26 mouse cellular contexts compared by ENCODE assay signal in genomic region chr10:83169554-83169953, GRCm38 (mm10).
"Had no signal": no experiment of that assay in that cellular context is flagged by ENCODE, and none has a peak within 500 bp of the region (broad histone marks: within the 10 kb centered on the region; RNA-seq: fewer than 3 reads in every experiment).

No protein-coding gene starts in this region.

- H3K36me3 ChIP-seq: limb, embryonic 10.5 days; limb, embryonic 12.5 days; limb, embryonic 13.5 days; limb, embryonic 15.5 days; liver, embryonic 12.5 days; liver, embryonic 13.5 days; liver, embryonic 15.5 days; lung, embryonic 15.5 days; midbrain, embryonic 10.5 days; midbrain, embryonic 12.5 days; midbrain, embryonic 13.5 days; midbrain, embryonic 15.5 days; neural tube, embryonic 12.5 days; neural tube, embryonic 13.5 days had no signal

- ATAC-seq: liver, embryonic 12.5 days; liver, postnatal 0 days; midbrain, embryonic 13.5 days; midbrain, embryonic 16.5 days had no signal

- H3K4me3 ChIP-seq: limb, embryonic 10.5 days; limb, embryonic 12.5 days; limb, embryonic 13.5 days; limb, embryonic 15.5 days; liver, embryonic 12.5 days; liver, embryonic 13.5 days; liver, embryonic 15.5 days; lung, embryonic 15.5 days; midbrain, embryonic 10.5 days; midbrain, embryonic 12.5 days; midbrain, embryonic 13.5 days; midbrain, embryonic 15.5 days; myocyte; neural tube, embryonic 12.5 days; neural tube, embryonic 13.5 days had no signal

- H3K27ac ChIP-seq: limb, embryonic 10.5 days; limb, embryonic 12.5 days; limb, embryonic 13.5 days; limb, embryonic 15.5 days; liver, embryonic 12.5 days; liver, embryonic 13.5 days; liver, embryonic 14.5 days; liver, embryonic 15.5 days; lung, embryonic 15.5 days; midbrain, embryonic 12.5 days; midbrain, embryonic 13.5 days; midbrain, embryonic 15.5 days; neural tube, embryonic 12.5 days; neural tube, embryonic 13.5 days had no signal

- DNase-seq: left cerebral cortex, postnatal 4 days; liver; liver, embryonic 13.5 days; liver, postnatal 0 days; lung, adult 18-20 months; lung, adult 2 months; lung, postnatal 14 days; lung, postnatal 36 days; lung, postnatal 4 days; midbrain, embryonic 14.5 days had no signal
